Mouse (Mus musculus): Measurements from ENCODE around the gene Pkd1l1. TPM values are rescaled to one million over a fixed set of nuclear protein-coding genes. Genes with fewer than 3 reads are reported as not detected.

Pkd1l1 gene
- polyA plus RNA-seq, 1 experiment from 2014 or later: not detected

- no peak overlapping the region for H3K4me3 ChIP-seq (ENCODE audit: low read depth, low read length)
- no peak for DNase-seq
- no peak overlapping the region for H3K9ac ChIP-seq (replicated peaks)
- no peak for TF ChIP-seq EP300 (IDR thresholded peaks at IDR 0.05; ENCODE audit: low read depth)
- no peak for TF ChIP-seq CTCF (IDR thresholded peaks at IDR 0.05; ENCODE audit: low read depth)
- no peak for ATAC-seq
- 73% methylated on average over 6 of the region's 6 CpGs for WGBS (ENCODE audit: insufficient replicate concordance)
- H3K27me3 ChIP-seq (ENCODE audit: insufficient read depth, low read length): no peaks in the 10 kb centered on the region
- no peaks in the 10 kb centered on the region for H3K36me3 ChIP-seq (replicated peaks; ENCODE audit: insufficient read depth, low read length)
- no peak overlapping the region for H3K4me2 ChIP-seq (ENCODE audit: low read depth, low read length)
- H3K4me1 ChIP-seq (ENCODE audit: insufficient read depth): no peaks in the 10 kb centered on the region
- H3K27ac ChIP-seq (ENCODE audit: low read depth): no peak overlapping the region
- no peaks in the 10 kb centered on the region for H3K9me3 ChIP-seq (ENCODE audit: low read length)
Observed at GRCm38 (mm10) chr11:8949765-8950430, 23.2 kb downstream of the Pkd1l1 start.

- Histone ChIP-seq H3K27ac (ENCODE audit: low read depth) (no peak overlapping the region), H3K4me3 (ENCODE audit: low read depth, low read length) (no peak overlapping the region), H3K4me1 (ENCODE audit: insufficient read depth) (no peaks in the 10 kb centered on the region), H3K9ac (replicated peaks) (no peak overlapping the region), H3K9me3 (ENCODE audit: low read length) (no peaks in the 10 kb centered on the region), H3K36me3 (replicated peaks; ENCODE audit: insufficient read depth, low read length) (no peaks in the 10 kb centered on the region), H3K27me3 (ENCODE audit: insufficient read depth, low read length) (no peaks in the 10 kb centered on the region), H3K4me2 (ENCODE audit: low read depth, low read length) (no peak overlapping the region)
- WGBS (ENCODE audit: insufficient replicate concordance): 58% methylated on average over 3 of the region's 3 CpGs
- TF ChIP-seq EP300 (IDR thresholded peaks at IDR 0.05; ENCODE audit: low read depth): no peak
- no peak for TF ChIP-seq CTCF (IDR thresholded peaks at IDR 0.05; ENCODE audit: low read depth)
- ATAC-seq (no peak), DNase-seq (no peak)
Observed at GRCm38 (mm10) chr11:8948871-8949270, 24.2 kb downstream of the Pkd1l1 start.

GRCm38 (mm10) chr11:8944114-8944513 is 29.0 kb downstream of the Pkd1l1 start:
- Histone ChIP-seq H3K4me1 (ENCODE audit: insufficient read depth) (no peaks in the 10 kb centered on the region), H3K9ac (replicated peaks) (no peak overlapping the region), H3K9me3 (ENCODE audit: low read length) (no peaks in the 10 kb centered on the region), H3K27ac (ENCODE audit: low read depth) (no peak overlapping the region), H3K4me2 (ENCODE audit: low read depth, low read length) (no peak overlapping the region), H3K4me3 (ENCODE audit: low read depth, low read length) (no peak overlapping the region), H3K36me3 (replicated peaks; ENCODE audit: insufficient read depth, low read length) (no peaks in the 10 kb centered on the region), H3K27me3 (ENCODE audit: insufficient read depth, low read length) (no peaks in the 10 kb centered on the region)
- 57% methylated on average over 4 of the region's 4 CpGs for WGBS (ENCODE audit: insufficient replicate concordance)
- no peak for DNase-seq
- TF ChIP-seq CTCF (IDR thresholded peaks at IDR 0.05; ENCODE audit: low read depth): no peak
- no peak for TF ChIP-seq EP300 (IDR thresholded peaks at IDR 0.05; ENCODE audit: low read depth)
- no peak for ATAC-seq

- no peak overlapping the region for H3K4me3 ChIP-seq (ENCODE audit: low read depth, low read length)
Observed at GRCm38 (mm10) chr11:8942446-8942845, 30.6 kb downstream of the Pkd1l1 start.

GRCm38 (mm10) chr11:8936431-8937110 is 36.5 kb downstream of the Pkd1l1 start:
- Histone ChIP-seq H3K36me3 (replicated peaks; ENCODE audit: insufficient read depth, low read length) (no peaks in the 10 kb centered on the region), H3K9me3 (ENCODE audit: low read length) (no peaks in the 10 kb centered on the region), H3K9ac (replicated peaks) (no peak overlapping the region), H3K4me1 (ENCODE audit: insufficient read depth) (no peaks in the 10 kb centered on the region), H3K4me3 (ENCODE audit: low read depth, low read length) (no peak overlapping the region), H3K27ac (ENCODE audit: low read depth) (no peak overlapping the region), H3K4me2 (ENCODE audit: low read depth, low read length) (no peak overlapping the region), H3K27me3 (ENCODE audit: insufficient read depth, low read length) (no peaks in the 10 kb centered on the region)
- no peak for ATAC-seq
- no peak for TF ChIP-seq EP300 (IDR thresholded peaks at IDR 0.05; ENCODE audit: low read depth)
- TF ChIP-seq CTCF (IDR thresholded peaks at IDR 0.05; ENCODE audit: low read depth): no peak
- WGBS (ENCODE audit: insufficient replicate concordance): 76% methylated on average over 9 of the region's 9 CpGs
- DNase-seq: no peak

More at GRCm38 (mm10) chr11:8942446-8942845, 30.6 kb downstream of the Pkd1l1 start:
- WGBS (ENCODE audit: insufficient replicate concordance): 54% methylated on average over 2 of the region's 2 CpGs
- DNase-seq (no peak), ATAC-seq (no peak)
- no peaks in the 10 kb centered on the region for H3K27me3 ChIP-seq (ENCODE audit: insufficient read depth, low read length)
- no peaks in the 10 kb centered on the region for H3K36me3 ChIP-seq (replicated peaks; ENCODE audit: insufficient read depth, low read length)
- H3K4me1 ChIP-seq (ENCODE audit: insufficient read depth): no peaks in the 10 kb centered on the region
- TF ChIP-seq EP300 (IDR thresholded peaks at IDR 0.05; ENCODE audit: low read depth) (no peak), CTCF (IDR thresholded peaks at IDR 0.05; ENCODE audit: low read depth) (no peak)
- no peak overlapping the region for H3K9ac ChIP-seq (replicated peaks)
- no peak overlapping the region for H3K4me2 ChIP-seq (ENCODE audit: low read depth, low read length)
- no peak overlapping the region for H3K27ac ChIP-seq (ENCODE audit: low read depth)
- H3K9me3 ChIP-seq (ENCODE audit: low read length): no peaks in the 10 kb centered on the region

- Histone ChIP-seq H3K9ac (replicated peaks) (no peak overlapping the region), H3K27ac (ENCODE audit: low read depth) (no peak overlapping the region), H3K4me1 (ENCODE audit: insufficient read depth) (no peaks in the 10 kb centered on the region), H3K9me3 (ENCODE audit: low read length) (no peaks in the 10 kb centered on the region), H3K27me3 (ENCODE audit: insufficient read depth, low read length) (no peaks in the 10 kb centered on the region), H3K36me3 (replicated peaks; ENCODE audit: insufficient read depth, low read length) (no peaks in the 10 kb centered on the region), H3K4me3 (ENCODE audit: low read depth, low read length) (no peak overlapping the region), H3K4me2 (ENCODE audit: low read depth, low read length) (no peak overlapping the region)
- WGBS (ENCODE audit: insufficient replicate concordance): 76% methylated on average over 8 of the region's 8 CpGs
- DNase-seq (no peak), ATAC-seq (no peak)
- TF ChIP-seq CTCF (IDR thresholded peaks at IDR 0.05; ENCODE audit: low read depth): no peak
- no peak for TF ChIP-seq EP300 (IDR thresholded peaks at IDR 0.05; ENCODE audit: low read depth)
Observed at GRCm38 (mm10) chr11:8916081-8916671, 56.9 kb downstream of the Pkd1l1 start.
